Mouse (Mus musculus): ENCODE data around the gene Arid5b.

GRCm38 (mm10) chr10:68180721-68181120, 97.8 kb downstream of the Arid5b start:
- TF ChIP-seq POLR2A (IDR thresholded peaks at IDR 0.05; ENCODE audit: control insufficient read depth, extremely low read depth, insufficient read depth, low read length, poor library complexity), result no peak
- TF ChIP-seq CTCF (IDR thresholded peaks at IDR 0.05; ENCODE audit: borderline replicate concordance, control insufficient read depth, extremely low read depth, insufficient read depth, low read length, poor library complexity), result no peak
